Comparison of ENCODE assay signal across 7 mouse cellular contexts in the genomic region with DNA sequence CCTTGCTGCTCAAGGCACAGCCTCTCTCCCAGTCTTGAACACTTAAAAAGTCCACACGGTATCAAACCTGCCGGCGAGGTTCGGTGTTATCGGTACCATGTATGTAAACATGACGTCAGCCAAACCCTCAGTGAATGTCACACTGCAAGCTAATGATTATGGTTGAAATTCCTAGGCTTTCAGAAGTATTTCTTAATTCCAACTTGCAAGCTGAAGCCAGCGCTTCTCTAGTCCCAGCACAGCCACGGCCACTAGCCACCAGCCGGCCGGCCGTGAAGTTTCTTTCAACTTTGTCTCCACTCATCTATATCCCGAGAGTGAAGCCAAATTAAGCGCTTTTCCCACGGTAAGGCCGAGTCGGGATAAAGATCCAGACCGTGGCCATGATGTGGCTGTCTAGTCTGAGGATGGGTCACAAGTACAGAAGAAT. TPM values are rescaled to one million over a fixed set of nuclear protein-coding genes. Genes with fewer than 3 reads are reported as not detected.
DNase-seq lines count a peak whose midpoint lies in the region; ATAC-seq and TF ChIP-seq lines count a peak whose summit lies in the region.

No protein-coding gene starts in this region.

- ATAC-seq in heart, embryonic 14.5 days (ENCODE audit: insufficient number of reproducible peaks, insufficient read depth, low FRiP score, low read depth) = peak; percentile 15
- peak; percentile 4; the same call in 1 of the 2 replicates for ATAC-seq in midbrain, embryonic 12.5 days (ENCODE audit: low FRiP score, low read depth)
- ATAC-seq in stomach, postnatal 0 days (ENCODE audit: low FRiP score, low TSS enrichment) = peak; percentile 48

- H3K4me1 ChIP-seq in ES-Bruce4 (ENCODE audit: control insufficient read depth, insufficient read depth, low read length) = no peaks in the 10 kb centered on the region
- H3K4me1 ChIP-seq in heart, embryonic 14.5 days (ENCODE audit: control insufficient read depth in 2 of 2, insufficient read depth in 2 of 2, low read length in 2 of 2) = no peaks in the 10 kb centered on the region
- 0 out of 2 replicates have a peak, but pooled peaks cover 2% of the 10 kb centered on the region for H3K4me1 ChIP-seq in limb, embryonic 10.5 days
- peaks cover 4% of the 10 kb centered on the region; the same call in 1 of the 2 replicates for H3K4me1 ChIP-seq in midbrain, embryonic 12.5 days
- H3K4me1 ChIP-seq in stomach, postnatal 0 days (replicated peaks; ENCODE audit: control insufficient read depth, insufficient read depth) = no peaks in the 10 kb centered on the region

- peak overlapping the region; percentile 74 for H3K4me2 ChIP-seq in heart, embryonic 14.5 days (ENCODE audit: low read length)
- peak overlapping the region; percentile 70 for H3K4me2 ChIP-seq in midbrain, embryonic 12.5 days (replicated peaks)
- peak overlapping the region; percentile 77 for H3K4me2 ChIP-seq in stomach, postnatal 0 days (replicated peaks; ENCODE audit: low read depth)

- peak overlapping the region; percentile 94 for H3K4me3 ChIP-seq in ES-Bruce4 (ENCODE audit: low read depth, low read length)
- peak overlapping the region; percentile 85 to 95 for H3K4me3 ChIP-seq in heart, embryonic 14.5 days (ENCODE audit: control insufficient read depth in 1 of 2, insufficient read depth in 1 of 2, low read depth in 1 of 2, low read length in 2 of 2)
- H3K4me3 ChIP-seq in limb, embryonic 10.5 days = peak overlapping the region; percentile 86
- peak overlapping the region; percentile 83 for H3K4me3 ChIP-seq in midbrain, embryonic 12.5 days
- peak overlapping the region; percentile 97 for H3K4me3 ChIP-seq in stomach, postnatal 0 days (ENCODE audit: low read depth, low read length)

- TF ChIP-seq CTCF in ES-Bruce4 (IDR thresholded peaks at IDR 0.05; ENCODE audit: low read depth, low read length) = no peak
- TF ChIP-seq CTCF in stomach, postnatal 0 days (IDR thresholded peaks at IDR 0.05; ENCODE audit: low read depth) = no peak

- peak; percentile 88 for DNase-seq in CD4-positive helper T cell, adult 2 months (ENCODE audit: low read depth, low spot score)
- DNase-seq in embryo, embryonic 10 days (ENCODE audit: low spot score) = peak; percentile 55
- DNase-seq in limb, embryonic 10.5 days (ENCODE audit: low spot score) = no peak
- peak; percentile 52 for DNase-seq in stomach, postnatal 0 days (ENCODE audit: low spot score)

- H3K27ac ChIP-seq in ES-Bruce4 (ENCODE audit: insufficient read depth, low read length) = no peak overlapping the region
- peak overlapping the region; percentile 84 to 94 for H3K27ac ChIP-seq in heart, embryonic 14.5 days (replicated peaks in 1 of 2; ENCODE audit: control insufficient read depth in 1 of 2, insufficient read depth in 1 of 2, low read depth in 2 of 2, low read length in 2 of 2)
- H3K27ac ChIP-seq in limb, embryonic 10.5 days = peak overlapping the region; percentile 92
- H3K27ac ChIP-seq in midbrain, embryonic 12.5 days (replicated peaks) = peak overlapping the region; percentile 52; the same call in 1 of the 2 replicates
- peak overlapping the region; percentile 93 for H3K27ac ChIP-seq in stomach, postnatal 0 days (replicated peaks)

- peak overlapping the region; percentile 65 for H3K9ac ChIP-seq in ES-Bruce4 (ENCODE audit: low read depth, poor library complexity, severe bottlenecking)
- peak overlapping the region; percentile 86 for H3K9ac ChIP-seq in heart, embryonic 14.5 days (ENCODE audit: low read length)
- H3K9ac ChIP-seq in midbrain, embryonic 12.5 days (replicated peaks) = peak overlapping the region; percentile 70
- H3K9ac ChIP-seq in stomach, postnatal 0 days (ENCODE audit: low read length) = peak overlapping the region; percentile 93

- TF ChIP-seq EP300 in ES-Bruce4 (IDR thresholded peaks at IDR 0.05; ENCODE audit: insufficient read depth, low read depth, low read length) = no peak
- no peak for TF ChIP-seq EP300 in stomach, postnatal 0 days (optimal IDR thresholded peaks at IDR 0.05)

- H3K27me3 ChIP-seq in ES-Bruce4 (ENCODE audit: control insufficient read depth, insufficient read depth, low read length, poor library complexity, severe bottlenecking) = no peaks in the 10 kb centered on the region
- H3K27me3 ChIP-seq in heart, embryonic 14.5 days (ENCODE audit: control insufficient read depth, insufficient read depth, low read length) = no peaks in the 10 kb centered on the region
- H3K27me3 ChIP-seq in limb, embryonic 10.5 days (ENCODE audit: low read depth, poor library complexity, severe bottlenecking) = no peaks in the 10 kb centered on the region
- H3K27me3 ChIP-seq in midbrain, embryonic 12.5 days = no peaks in the 10 kb centered on the region; the same call in 1 of the 2 replicates
- H3K27me3 ChIP-seq in stomach, postnatal 0 days (ENCODE audit: control insufficient read depth, insufficient read depth, low read length) = no peaks in the 10 kb centered on the region

- TF ChIP-seq POLR2A in ES-Bruce4 (IDR thresholded peaks at IDR 0.05; ENCODE audit: insufficient read depth, low read length) = no peak

- H3K36me3 ChIP-seq in ES-Bruce4 (ENCODE audit: control insufficient read depth, insufficient read depth, low read length, poor library complexity, severe bottlenecking) = no peaks in the 10 kb centered on the region
- H3K36me3 ChIP-seq in heart, embryonic 14.5 days (ENCODE audit: control insufficient read depth, insufficient read depth, low read length) = no peaks in the 10 kb centered on the region
- H3K36me3 ChIP-seq in limb, embryonic 10.5 days = no peaks in the 10 kb centered on the region
- H3K36me3 ChIP-seq in midbrain, embryonic 12.5 days = no peaks in the 10 kb centered on the region
- H3K36me3 ChIP-seq in stomach, postnatal 0 days (ENCODE audit: control insufficient read depth, insufficient read depth, low read length) = no peaks in the 10 kb centered on the region

- WGBS in heart, embryonic 14.5 days = under 1% methylated on average over 17 of the region's 17 CpGs
- under 1% methylated on average over 17 of the region's 17 CpGs for WGBS in limb, embryonic 10.5 days
- 0% methylated on average over 17 of the region's 17 CpGs for WGBS in midbrain, embryonic 12.5 days
- WGBS in stomach, postnatal 0 days = under 1% methylated on average over 17 of the region's 17 CpGs

- no peaks in the 10 kb centered on the region for H3K9me3 ChIP-seq in ES-Bruce4 (replicated peaks; ENCODE audit: control insufficient read depth, insufficient read depth, low read length, poor library complexity, severe bottlenecking)
- no peaks in the 10 kb centered on the region for H3K9me3 ChIP-seq in heart, embryonic 14.5 days (ENCODE audit: control insufficient read depth, low read length)
- no peaks in the 10 kb centered on the region for H3K9me3 ChIP-seq in limb, embryonic 10.5 days (replicated peaks)
- H3K9me3 ChIP-seq in midbrain, embryonic 12.5 days = no peaks in the 10 kb centered on the region
- no peaks in the 10 kb centered on the region for H3K9me3 ChIP-seq in stomach, postnatal 0 days (ENCODE audit: control insufficient read depth, low read length)

RNA-seq across cellular contexts. Expression of gene Stk17b, which starts 0.7 kb away (rescaled TPM):
- 47.2 and 48.1 TPM in 2 replicates for polyA plus RNA-seq in ES-Bruce4 (2011; ENCODE audit: insufficient read depth, insufficient read length, low read depth, missing spikeins)
- 14.5 and 16.8 TPM in 2 replicates for polyA plus RNA-seq in heart, embryonic 14.5 days (2014; fragmentation: Nextera tagmentation; extraction: Ambion mirVana)
- polyA plus RNA-seq in limb, embryonic 10.5 days (2016; fragmentation: Nextera tagmentation; extraction: Ambion mirVana) = 6.0 and 7.8 TPM in 2 replicates
- 8.7 and 10.4 TPM in 2 replicates for polyA plus RNA-seq in midbrain, embryonic 12.5 days (2016; fragmentation: Nextera tagmentation; extraction: Ambion mirVana)
- 12.8 and 14.6 TPM in 2 replicates for polyA plus RNA-seq in stomach, postnatal 0 days (2015; fragmentation: Nextera tagmentation; extraction: Ambion mirVana)
